Mouse (Mus musculus) erythroblast, embryonic 14.5 days (primary cell): ENCODE results near the gene Akt2.

Experiments
- GATA1 ChIP-seq: IDR thresholded peaks from 2 replicates; pipeline ENCODE4 v1.6.1; 2012; ENCODE audit warnings: low read length, inconsistent platforms, mixed read lengths
- TAL1 ChIP-seq: IDR thresholded peaks from 3 replicates; pipeline ENCODE4 v1.6.1; 2012; ENCODE audit warnings: low read length, inconsistent platforms, mixed read lengths

DNA sequence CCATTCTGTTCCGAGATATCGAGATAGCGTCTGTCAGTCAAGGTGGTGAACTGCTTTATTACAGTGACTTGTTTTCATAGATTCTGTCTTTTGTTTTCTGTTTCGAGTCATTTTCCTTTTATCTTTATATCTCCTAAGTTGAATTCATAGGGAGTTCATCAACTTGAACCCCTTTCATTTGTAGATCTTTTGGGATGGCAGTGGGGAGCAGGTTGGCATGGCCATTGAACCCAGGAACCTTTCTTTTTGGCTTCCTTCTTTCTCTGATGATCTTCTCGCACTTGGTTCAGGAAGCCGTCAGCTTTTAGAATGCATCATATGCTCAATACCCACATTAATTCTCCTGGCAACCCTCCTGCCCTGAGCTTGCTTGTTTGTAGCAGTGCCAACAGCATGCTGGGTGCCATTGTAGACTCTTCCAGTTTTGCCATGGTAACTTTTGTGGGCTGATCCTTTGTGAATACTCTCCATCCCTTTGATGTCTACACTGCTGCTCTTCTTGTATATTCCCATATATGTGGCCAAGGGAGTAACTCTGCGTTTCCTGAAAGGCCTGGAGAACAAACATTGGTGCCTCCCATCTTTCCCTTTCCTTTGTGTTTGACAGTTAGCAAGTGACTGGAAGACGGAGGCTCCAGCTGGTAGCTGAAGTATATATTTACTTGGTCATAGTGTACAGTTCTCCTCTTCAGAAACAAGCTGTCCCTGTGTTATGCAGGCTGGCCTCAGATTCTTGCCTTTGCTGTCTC is 22.6 kb downstream of the Akt2 start:
- TF ChIP-seq GATA1 (no peak), TAL1 (no peak)
